Mouse (Mus musculus): ENCODE measurements at regions not wholly inside any gene's neighbourhood (a gene's known extent, or its start where the extent isn't known, plus 50 kb on each side); places are given as distances from the start of the nearest gene placed in this dataset.

GRCm38 (mm10) chr2:79052226-79052625 lies 184.3 kb downstream of the Ube2e3 start:
- TF ChIP-seq CTCF (conservative IDR thresholded peaks at IDR 0.05 in 1 of 2, IDR thresholded peaks at IDR 0.05 in 1 of 2; ENCODE audit: low read depth in 2 of 2, low read length in 2 of 2) (no peak), E2F4 (IDR thresholded peaks at IDR 0.05; ENCODE audit: insufficient replicate concordance, low read depth, low read length) (no peak), BHLHE40 (IDR thresholded peaks at IDR 0.05; ENCODE audit: low read depth, low read length) (no peak), TCF12 (IDR thresholded peaks at IDR 0.05; ENCODE audit: low read depth, low read length) (peak; percentile 35; the same call in 1 of the 2 replicates), MAX (IDR thresholded peaks at IDR 0.05; ENCODE audit: low read length) (no peak), IRF4 (IDR thresholded peaks at IDR 0.05; ENCODE audit: low read depth, low read length) (peak; percentile 92), POLR2A (IDR thresholded peaks at IDR 0.05; ENCODE audit: low read depth, low read length) (no peak), SIN3A (IDR thresholded peaks at IDR 0.05; ENCODE audit: low read length) (no peak), SMC3 (IDR thresholded peaks at IDR 0.05; ENCODE audit: low read depth, low read length) (no peak)
